Comparison of ENCODE assay signal across 18 mouse cellular contexts in the genomic region with DNA sequence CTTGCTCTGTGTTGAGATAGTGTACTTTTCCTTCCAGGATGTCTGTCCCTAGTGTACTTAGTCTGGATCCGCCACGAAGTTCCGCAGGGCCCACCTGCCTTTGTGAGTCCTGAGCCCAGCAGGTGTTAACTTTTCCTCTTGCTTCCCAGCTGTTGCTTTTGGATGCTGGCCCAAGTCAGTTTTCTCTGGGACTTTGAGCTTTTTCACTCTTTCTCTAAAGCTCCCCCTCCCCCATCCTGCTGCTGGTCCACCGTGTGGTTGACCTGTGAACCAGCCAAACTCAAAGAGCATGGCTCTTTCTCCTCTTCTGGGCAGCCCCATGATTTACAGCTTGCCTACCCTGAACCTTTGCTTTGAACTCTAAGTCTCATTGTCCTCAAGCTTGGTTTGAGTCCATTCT. TPM values are rescaled to one million over a fixed set of nuclear protein-coding genes. Genes with fewer than 3 reads are reported as not detected.
DNase-seq lines count a peak whose midpoint lies in the region; ATAC-seq lines count a peak whose summit lies in the region.
"Had no signal": no experiment of that assay in that cellular context is flagged by ENCODE, and none has a peak within 500 bp of the region (broad histone marks: within the 10 kb centered on the region; RNA-seq: fewer than 3 reads in every experiment).

No protein-coding gene starts in this region.

- H3K4me3 ChIP-seq in liver, embryonic 11.5 days (ENCODE audit: low read depth, low read length): no peak overlapping the region
- H3K4me3 ChIP-seq: forebrain, embryonic 13.5 days; heart, embryonic 15.5 days; hindbrain, embryonic 15.5 days had no signal

- H3K27ac ChIP-seq in liver, embryonic 11.5 days (ENCODE audit: low read depth, low read length): no peak overlapping the region
- H3K27ac ChIP-seq: forebrain, embryonic 13.5 days; heart, embryonic 15.5 days; hindbrain, embryonic 15.5 days; liver, embryonic 14.5 days had no signal

- no peak overlapping the region for H3K4me2 ChIP-seq in liver, embryonic 11.5 days
- H3K4me2 ChIP-seq: forebrain, embryonic 13.5 days; heart, embryonic 15.5 days; hindbrain, embryonic 15.5 days; midbrain, embryonic 11.5 days had no signal

- ATAC-seq in liver, embryonic 11.5 days (replicated peaks; ENCODE audit: low FRiP score): no peak
- ATAC-seq in CD4-positive, CD25-positive, alpha-beta regulatory T cell, adult 4 months: no peak
- ATAC-seq: forebrain, embryonic 13.5 days; intestine, embryonic 16.5 days; lung, postnatal 0 days had no signal

- H3K4me1 ChIP-seq in liver, embryonic 11.5 days (replicated peaks; ENCODE audit: control insufficient read depth, insufficient read depth, low read length): peaks cover 19% of the 10 kb centered on the region

- no peaks in the 10 kb centered on the region for H3K27me3 ChIP-seq in liver, embryonic 11.5 days (replicated peaks; ENCODE audit: control insufficient read depth, insufficient read depth, low read length)
- H3K27me3 ChIP-seq: forebrain, embryonic 13.5 days; heart, embryonic 15.5 days; hindbrain, embryonic 15.5 days had no signal

- no peaks in the 10 kb centered on the region for H3K9me3 ChIP-seq in liver, embryonic 11.5 days (ENCODE audit: control insufficient read depth, low read length)
- H3K9me3 ChIP-seq: forebrain, embryonic 13.5 days; heart, embryonic 15.5 days; hindbrain, embryonic 15.5 days had no signal

- no peaks in the 10 kb centered on the region for H3K36me3 ChIP-seq in liver, embryonic 11.5 days (ENCODE audit: control insufficient read depth, insufficient read depth, low read length)
- H3K36me3 ChIP-seq: heart, embryonic 15.5 days; hindbrain, embryonic 15.5 days had no signal

- WGBS in liver, embryonic 11.5 days: 86% methylated on average over 4 of the region's 4 CpGs

- DNase-seq in cerebellum, adult 9-11 months: peak; percentile 21
- DNase-seq in cerebellum, adult 8-10 months: no peak
- DNase-seq in liver: peak; percentile 29
- no peak for DNase-seq in liver, embryonic 11.5 days (ENCODE audit: low spot score)
- peak; percentile 18 to 46 for DNase-seq in kidney, postnatal 4 days
- DNase-seq in neural tube, embryonic 10.5 days (ENCODE audit: extremely low spot score, low spot score): no peak
- DNase-seq: gastrocnemius, postnatal 14 days; heart, postnatal 4 days; right cerebral cortex, postnatal 4 days; thymus, postnatal 25 days had no signal

- no peak overlapping the region for H3K9ac ChIP-seq in liver, embryonic 11.5 days (ENCODE audit: low read depth, low read length)
- H3K9ac ChIP-seq: forebrain, embryonic 13.5 days; heart, embryonic 15.5 days; hindbrain, embryonic 15.5 days; liver, embryonic 14.5 days had no signal

RNA-seq across cellular contexts. Expression of gene Cep152, which starts 1.6 kb away (rescaled TPM):
- polyA plus RNA-seq in liver, embryonic 11.5 days (2014; fragmentation: Nextera tagmentation; extraction: Ambion mirVana): 8.1 and 9.1 TPM in 2 replicates
- 1 to 10 TPM; 6.0 TPM for polyA plus RNA-seq in CD4-positive, CD25-positive, alpha-beta regulatory T cell, adult 4 months (2017; shearing (Covaris generic))

RNA-seq across cellular contexts. Expression of gene Eid1, which starts 46.4 kb away (rescaled TPM):
- 81.1 and 84.1 TPM in 2 replicates for polyA plus RNA-seq in liver, embryonic 11.5 days (2014; fragmentation: Nextera tagmentation; extraction: Ambion mirVana)
- polyA plus RNA-seq in CD4-positive, CD25-positive, alpha-beta regulatory T cell, adult 4 months (2017; shearing (Covaris generic)): 1 to 10 TPM; 4.5 to 7.5 TPM

Comparison
In these comparisons a context has a peak if more than half of its experiments do, and no peak if none do; other contexts are left out.
1. DNase-seq: peak in cerebellum, adult 9-11 months (single experiment), liver (single experiment) and kidney, postnatal 4 days (2 of 2); none in cerebellum, adult 8-10 months (single experiment), liver, embryonic 11.5 days (single experiment) and neural tube, embryonic 10.5 days (single experiment).